Mouse (Mus musculus) myocyte (in vitro differentiated cells): ENCODE data around the gene Synpo2. TPM values are rescaled to one million over a fixed set of nuclear protein-coding genes. Genes with fewer than 3 reads are reported as not detected.

Experiments
- H3K27me3 ChIP-seq: one replicate; pipeline ENCODE4 v1.6.1; 2011; ENCODE audit not compliant: control insufficient read depth, insufficient read depth, insufficient read length
- H3K36me3 ChIP-seq: one replicate; pipeline ENCODE4 v1.6.1; 2011; ENCODE audit not compliant: control insufficient read depth, insufficient read depth
- H3K4me2 ChIP-seq: one replicate; pipeline ENCODE4 v1.6.1; 2011; ENCODE audit warnings: low read depth, control low read depth
- H3K4me3 ChIP-seq: one replicate; pipeline ENCODE4 v1.5.1; 2011; ENCODE audit warnings: mild to moderate bottlenecking, control low read depth, moderate library complexity
- H3K79me2 ChIP-seq: one replicate; pipeline ENCODE4 v1.6.1; 2011; ENCODE audit not compliant: control insufficient read depth, insufficient read depth
- H3ac ChIP-seq: one replicate; pipeline ENCODE4 v1.6.1; 2011; ENCODE audit not compliant: control insufficient read depth, insufficient read length
- CEBPB ChIP-seq: IDR thresholded peaks from 2 replicates; pipeline ENCODE4 v1.6.1; 2011; ENCODE audit warnings: mild to moderate bottlenecking, moderate library complexity; ENCODE audit not compliant: poor library complexity, insufficient read depth, severe bottlenecking
- E2F4 ChIP-seq: IDR thresholded peaks from one replicate; pipeline ENCODE4 v1.6.1; 2011; ENCODE audit warnings: mild to moderate bottlenecking, control low read depth, moderate library complexity; ENCODE audit not compliant: insufficient read depth
- MAX ChIP-seq: IDR thresholded peaks from one replicate; pipeline ENCODE4 v1.6.1; 2011; ENCODE audit warnings: low read depth, mild to moderate bottlenecking, control low read depth
- MYOD1 ChIP-seq, 3 experiments: IDR thresholded peaks; one replicate each; pipeline ENCODE4 v1.6.1; 2011; ENCODE audit warnings: control low read depth in 2 of 3, low read depth in 2 of 3, mild to moderate bottlenecking in 2 of 3, moderate library complexity in 1 of 3; ENCODE audit not compliant: insufficient read length in 2 of 3, control insufficient read depth in 1 of 3
- MYOG ChIP-seq, 3 experiments: IDR thresholded peaks; one replicate each; pipeline ENCODE4 v1.6.1; 2011; ENCODE audit warnings: control low read depth in 2 of 3, low read depth in 2 of 3, mild to moderate bottlenecking in 2 of 3; ENCODE audit not compliant: insufficient read length in 2 of 3, control insufficient read depth in 1 of 3, insufficient read depth in 1 of 3
- POLR2A ChIP-seq: IDR thresholded peaks from one replicate; pipeline ENCODE4 v1.6.1; 2011; ENCODE audit warnings: low read depth, mild to moderate bottlenecking, control low read depth, moderate library complexity; ENCODE audit not compliant: insufficient read length
- POLR2AphosphoS2 ChIP-seq: IDR thresholded peaks from one replicate; pipeline ENCODE4 v1.6.1; 2011; ENCODE audit warnings: low read depth, control low read depth; ENCODE audit not compliant: insufficient read length
- REST ChIP-seq: IDR thresholded peaks from one replicate; pipeline ENCODE4 v1.6.1; 2011; ENCODE audit warnings: mild to moderate bottlenecking, control low read depth, moderate library complexity; ENCODE audit not compliant: insufficient read depth, insufficient read length
- SRF ChIP-seq: IDR thresholded peaks from one replicate; pipeline ENCODE4 v1.6.1; 2011; ENCODE audit warnings: low read depth; ENCODE audit not compliant: control insufficient read depth, insufficient read length
- TCF12 ChIP-seq: IDR thresholded peaks from one replicate; pipeline ENCODE4 v1.6.1; 2011; ENCODE audit warnings: mild to moderate bottlenecking, control low read depth; ENCODE audit not compliant: poor library complexity, insufficient read depth, severe bottlenecking
- TCF3 ChIP-seq: IDR thresholded peaks from one replicate; pipeline ENCODE4 v1.6.1; 2011; ENCODE audit warnings: low read depth, control low read depth; ENCODE audit not compliant: insufficient read length
- USF1 ChIP-seq: IDR thresholded peaks from one replicate; pipeline ENCODE4 v1.6.1; 2011; ENCODE audit warnings: low read depth, mild to moderate bottlenecking, control low read depth, moderate library complexity
- polyA plus RNA-seq: library from polyadenylated mRNA; unstranded; fragments of >200 nt; fragmentation: generic; extraction: Trizol; gene quantifications from one replicate; pipeline ENCODE4 v1.2.1, GENCODE M21; 2012; ENCODE audit warnings: missing spikeins

The Synpo2 gene
- polyA plus RNA-seq, 1 experiment, result 24.4 TPM

GRCm38 (mm10) chr3:123141069-123141468, 94.9 kb downstream of the Synpo2 start:
- no peak overlapping the region for H3ac ChIP-seq
- H3K4me3 ChIP-seq, result no peak overlapping the region
- H3K4me2 ChIP-seq, result no peak overlapping the region
- H3K36me3 ChIP-seq, result no peaks in the 10 kb centered on the region
- TF ChIP-seq USF1, result no peak
- no peak for TF ChIP-seq POLR2AphosphoS2
- no peak for TF ChIP-seq E2F4
- no peak for TF ChIP-seq SRF
- no peak for TF ChIP-seq POLR2A
- TF ChIP-seq CEBPB, result no peak
- no peak for TF ChIP-seq TCF3
- TF ChIP-seq MYOD1 (IDR thresholded peaks at IDR 0.05; ENCODE audit: control insufficient read depth in 1 of 3, insufficient read length in 2 of 3, low read depth in 2 of 3), result no peak
- TF ChIP-seq MAX, result no peak
- TF ChIP-seq TCF12, result no peak
- no peak for TF ChIP-seq REST
- no peak for TF ChIP-seq MYOG (IDR thresholded peaks at IDR 0.05; ENCODE audit: control insufficient read depth in 1 of 3, insufficient read depth in 1 of 3, insufficient read length in 2 of 3, low read depth in 2 of 3)
- H3K27me3 ChIP-seq, result no peaks in the 10 kb centered on the region
- H3K79me2 ChIP-seq, result no peaks in the 10 kb centered on the region

GRCm38 (mm10) chr3:123140134-123140533, 95.8 kb downstream of the Synpo2 start:
- Histone ChIP-seq H3K36me3 (no peaks in the 10 kb centered on the region), H3K4me2 (no peak overlapping the region), H3K79me2 (no peaks in the 10 kb centered on the region), H3K27me3 (no peaks in the 10 kb centered on the region), H3K4me3 (no peak overlapping the region), H3ac (no peak overlapping the region)
- TF ChIP-seq MYOG (IDR thresholded peaks at IDR 0.05; ENCODE audit: control insufficient read depth in 1 of 3, insufficient read depth in 1 of 3, insufficient read length in 2 of 3, low read depth in 2 of 3) (no peak), REST (no peak), TCF3 (no peak), POLR2AphosphoS2 (no peak), CEBPB (no peak), USF1 (no peak)

GRCm38 (mm10) chr3:123139619-123140018, 96.3 kb downstream of the Synpo2 start:
- H3K79me2 ChIP-seq, result no peaks in the 10 kb centered on the region
- TF ChIP-seq MYOD1 (IDR thresholded peaks at IDR 0.05; ENCODE audit: control insufficient read depth in 1 of 3, insufficient read length in 2 of 3, low read depth in 2 of 3), result peak in 2 of 3 experiments; percentile 16 to 75
- TF ChIP-seq POLR2A, result no peak
- no peak for TF ChIP-seq POLR2AphosphoS2
- TF ChIP-seq MYOG (IDR thresholded peaks at IDR 0.05; ENCODE audit: control insufficient read depth in 1 of 3, insufficient read depth in 1 of 3, insufficient read length in 2 of 3, low read depth in 2 of 3), result peak in 1 of 3 experiments; percentile 68
- TF ChIP-seq TCF3, result no peak
- TF ChIP-seq USF1, result no peak
- no peak for TF ChIP-seq E2F4
- no peak for TF ChIP-seq TCF12
- no peak for TF ChIP-seq REST
- TF ChIP-seq MAX, result no peak
- no peak for TF ChIP-seq SRF
- TF ChIP-seq CEBPB, result 0 out of 2 replicates have a peak, but pooled peaks have one; percentile 6
- H3K36me3 ChIP-seq, result no peaks in the 10 kb centered on the region
- H3K27me3 ChIP-seq, result no peaks in the 10 kb centered on the region
- H3ac ChIP-seq, result no peak overlapping the region
- no peak overlapping the region for H3K4me3 ChIP-seq
- no peak overlapping the region for H3K4me2 ChIP-seq

- no peaks in the 10 kb centered on the region for H3K36me3 ChIP-seq
- TF ChIP-seq TCF12 (peak; percentile 55), POLR2A (no peak), CEBPB (peak; percentile 57; the same call in 1 of the 2 replicates), E2F4 (no peak), TCF3 (no peak), MYOG (IDR thresholded peaks at IDR 0.05; ENCODE audit: control insufficient read depth in 1 of 3, insufficient read depth in 1 of 3, insufficient read length in 2 of 3, low read depth in 2 of 3) (peak in 1 of 3 experiments; percentile 16), REST (no peak), MYOD1 (IDR thresholded peaks at IDR 0.05; ENCODE audit: control insufficient read depth in 1 of 3, insufficient read length in 2 of 3, low read depth in 2 of 3) (peak in 1 of 3 experiments; percentile 37), SRF (no peak), MAX (no peak), POLR2AphosphoS2 (no peak), USF1 (no peak)
- peak overlapping the region; percentile 71 for H3K4me2 ChIP-seq
- no peaks in the 10 kb centered on the region for H3K27me3 ChIP-seq
- H3ac ChIP-seq, result no peak overlapping the region
- no peaks in the 10 kb centered on the region for H3K79me2 ChIP-seq
- H3K4me3 ChIP-seq, result no peak overlapping the region
Measured at GRCm38 (mm10) chr3:123138274-123139003, 97.5 kb downstream of the Synpo2 start.

GRCm38 (mm10) chr3:123132101-123132500, 103.8 kb downstream of the Synpo2 start:
- no peak overlapping the region for H3K4me2 ChIP-seq
- H3K4me3 ChIP-seq, result no peak overlapping the region
- no peak for TF ChIP-seq USF1
- TF ChIP-seq E2F4, result no peak
- no peak for TF ChIP-seq POLR2AphosphoS2
- TF ChIP-seq MAX, result no peak
- no peak for TF ChIP-seq MYOD1 (IDR thresholded peaks at IDR 0.05; ENCODE audit: control insufficient read depth in 1 of 3, insufficient read length in 2 of 3, low read depth in 2 of 3)
- TF ChIP-seq MYOG (IDR thresholded peaks at IDR 0.05; ENCODE audit: control insufficient read depth in 1 of 3, insufficient read depth in 1 of 3, insufficient read length in 2 of 3, low read depth in 2 of 3), result no peak
- TF ChIP-seq POLR2A, result no peak
- TF ChIP-seq TCF12, result no peak
- no peak for TF ChIP-seq TCF3
- TF ChIP-seq REST, result no peak
- no peak for TF ChIP-seq CEBPB
- no peak for TF ChIP-seq SRF
- H3K27me3 ChIP-seq, result no peaks in the 10 kb centered on the region
- H3K79me2 ChIP-seq, result no peaks in the 10 kb centered on the region
- no peaks in the 10 kb centered on the region for H3K36me3 ChIP-seq
- no peak overlapping the region for H3ac ChIP-seq
